Mouse (Mus musculus): ENCODE measurements at regions not wholly inside any gene's neighbourhood (a gene's known extent, or its start where the extent isn't known, plus 50 kb on each side); places are given as distances from the start of the nearest gene placed in this dataset.

DNA sequence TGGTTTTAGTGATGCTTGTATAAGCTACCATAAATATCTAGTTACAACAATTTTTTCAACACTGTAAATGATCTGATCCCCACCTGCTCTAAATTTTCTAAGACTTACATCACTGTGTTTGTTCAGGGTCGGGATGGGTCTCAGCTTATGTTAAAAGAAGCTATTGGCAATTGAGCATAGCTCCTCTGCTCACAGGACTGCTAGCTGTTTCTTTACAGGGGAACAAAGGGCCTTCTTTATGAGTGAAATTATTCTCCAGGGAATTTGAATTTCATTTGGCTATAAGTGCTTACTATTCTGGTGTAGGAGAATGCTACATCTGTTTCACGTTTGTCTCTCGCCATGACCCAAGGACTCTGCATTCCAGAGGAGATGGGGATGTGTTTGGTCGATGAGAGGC, 255.6 kb upstream of the Ccdc54 start:
- TF ChIP-seq EP300 (IDR thresholded peaks at IDR 0.05; ENCODE audit: low read depth) = no peak
- TF ChIP-seq CTCF (IDR thresholded peaks at IDR 0.05; ENCODE audit: low read depth) = no peak

Data from heart, postnatal 0 days (tissue).